Mouse (Mus musculus): ENCODE results near the gene Sgsm3.

Sgsm3 gene

GRCm38 (mm10) chr15:81060975-81061374 lies 83.4 kb downstream of the Sgsm3 start:
- in situ Hi-C loops (cut with MboI, MseI) = no loop called here

All from T-helper 1 cell (primary cell).